Mouse (Mus musculus) Patski (cell line): Measurements from ENCODE around the gene Art1. TPM values are rescaled to one million over a fixed set of nuclear protein-coding genes. Genes with fewer than 3 reads are reported as not detected.

Experiments used
- ATAC-seq: fragments of 100-300 bp; one replicate; pipeline ENCODE4 v1.8.0; 2021
- CTCF ChIA-PET: fragments of 350-600 bp; sonication (Branson Sonifier 250); formaldehyde crosslinking; loops from one replicate; lab custom pipeline; 2022; ENCODE audit warnings: inconsistent platforms; lab: Charles Lee
- POLR2A ChIA-PET: fragments of 350-600 bp; sonication (Branson Sonifier 250); formaldehyde crosslinking; loops from one replicate; lab custom pipeline; 2022; ENCODE audit warnings: antibody characterized with exemption, inconsistent platforms; lab: Charles Lee
- DNase-seq: peaks from one replicate; pipeline ENCODE4 v3.0.0-alpha.2; 2011; ENCODE audit warnings: low read depth, low spot score
- H3K27me3 ChIP-seq: fragments of 371-371 bp; one replicate; pipeline ENCODE4 v1.5.1; 2021
- CTCF ChIP-seq: fragments of 100-300 bp; IDR thresholded peaks from one replicate; pipeline ENCODE4 v1.5.1; 2021
- in situ Hi-C: fragments of 300-500 bp; cut with MboI; formaldehyde crosslinking; loops from 3 replicates; pipeline ENCODE4 v1.11.1; 2018; ENCODE audit warnings: low pct_unique_long_range_greater_than_20kb, mixed read lengths
- polyA plus RNA-seq: library from polyadenylated mRNA; unstranded; gene quantifications from one replicate; pipeline ENCODE4 v1.2.3, GENCODE M21; 2021

Art1 gene
- polyA plus RNA-seq, 1 experiment from 2014 or later: not detected

GRCm38 (mm10) chr7:102106700-102107141 lies 5.2 kb downstream of the Art1 start:
- in situ Hi-C loops: no loop called here
- no peaks in the 10 kb centered on the region for H3K27me3 ChIP-seq
- POLR2A ChIA-PET: no interaction called here
- CTCF ChIA-PET: no interaction called here
- DNase-seq: no peak
- no peak for TF ChIP-seq CTCF
- ATAC-seq: no peak

DNA sequence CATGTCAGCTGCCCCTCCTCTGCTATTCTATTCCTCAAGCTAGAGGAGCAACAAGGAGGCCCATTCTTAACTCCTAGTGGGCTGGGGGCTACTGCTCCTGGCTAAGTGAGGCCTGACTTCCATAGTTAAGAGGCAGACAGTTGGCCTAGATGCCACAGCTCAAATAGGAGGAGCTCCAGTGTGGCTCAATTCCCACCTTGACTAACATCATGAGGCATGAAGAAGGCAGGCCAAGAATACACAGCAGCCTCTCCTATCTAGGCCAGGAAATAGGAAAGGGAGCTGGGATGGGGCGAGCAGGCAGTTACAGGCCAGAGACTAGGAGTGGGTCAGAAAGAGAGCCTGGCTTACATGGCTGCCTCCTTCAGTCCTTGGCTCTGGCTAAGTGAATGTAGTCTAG lies 6.7 kb downstream of the Art1 start:
- H3K27me3 ChIP-seq: peaks cover 1% of the 10 kb centered on the region
- no peak for TF ChIP-seq CTCF
- in situ Hi-C loops: no loop called here
- CTCF ChIA-PET: no interaction called here
- DNase-seq (no peak), ATAC-seq (no peak)
- POLR2A ChIA-PET: no interaction called here

DNA sequence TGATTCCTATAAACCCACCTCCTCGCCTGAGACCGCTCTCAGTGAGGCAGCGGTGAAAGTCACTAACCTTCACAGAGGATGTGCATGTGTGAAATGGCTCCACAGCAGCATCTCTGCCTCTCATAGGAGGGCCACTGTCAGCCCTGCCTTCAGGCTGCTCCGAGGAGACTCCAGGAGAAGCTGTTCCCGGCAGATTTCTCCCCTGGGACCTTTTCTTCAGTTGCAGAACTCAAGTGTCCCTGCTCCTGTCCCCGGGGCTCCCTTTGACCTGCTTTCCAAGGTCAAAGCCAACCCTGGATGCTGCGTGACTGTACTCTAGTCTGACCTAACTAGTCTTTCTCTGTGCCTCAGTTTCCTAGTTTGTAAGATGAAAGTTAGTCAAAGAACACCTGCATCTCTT lies 7.6 kb downstream of the Art1 start, which contains the start of gene Art5:
Art5 (minus strand) TSS at position 319 of the 400 bp plus-strand sequence.
- DNase-seq (no peak), ATAC-seq (no peak)
- CTCF ChIA-PET: no interaction called here
- in situ Hi-C loops: no loop called here
- peaks cover 4% of the 10 kb centered on the region for H3K27me3 ChIP-seq
- POLR2A ChIA-PET: no interaction called here
- TF ChIP-seq CTCF: no peak

DNA sequence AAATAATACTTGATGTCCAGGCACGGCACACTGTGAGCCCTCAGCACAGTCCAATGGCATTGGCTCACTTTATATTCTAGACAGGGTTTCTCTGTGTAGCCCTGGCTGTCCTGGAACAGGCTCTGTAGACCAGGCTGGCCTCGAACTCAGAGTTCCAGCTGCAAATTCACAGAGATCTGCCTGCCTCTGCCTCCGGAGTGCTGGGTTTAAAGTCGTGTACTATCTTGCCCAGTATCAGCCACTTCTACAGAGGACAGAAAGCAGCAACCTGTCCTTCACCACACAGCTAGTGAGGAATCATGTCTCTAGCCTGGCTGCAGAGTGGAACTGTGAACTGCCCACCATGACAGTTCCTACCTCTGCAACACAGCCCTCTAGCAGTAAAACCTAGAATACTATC lies 8.2 kb downstream of the Art1 start:
- POLR2A ChIA-PET: no interaction called here
- in situ Hi-C loops: no loop called here
- H3K27me3 ChIP-seq: peaks cover 4% of the 10 kb centered on the region
- ATAC-seq (no peak), DNase-seq (no peak)
- TF ChIP-seq CTCF: no peak
- CTCF ChIA-PET: no interaction called here

- no peak for DNase-seq
- POLR2A ChIA-PET: no interaction called here
- H3K27me3 ChIP-seq: peaks cover 4% of the 10 kb centered on the region
- no peak for TF ChIP-seq CTCF
- in situ Hi-C loops: no loop called here
- CTCF ChIA-PET: no interaction called here
- ATAC-seq: no peak
These were observed 11.7 kb downstream of the Art1 start for GRCm38 (mm10) chr7:102113151-102113729.

DNA sequence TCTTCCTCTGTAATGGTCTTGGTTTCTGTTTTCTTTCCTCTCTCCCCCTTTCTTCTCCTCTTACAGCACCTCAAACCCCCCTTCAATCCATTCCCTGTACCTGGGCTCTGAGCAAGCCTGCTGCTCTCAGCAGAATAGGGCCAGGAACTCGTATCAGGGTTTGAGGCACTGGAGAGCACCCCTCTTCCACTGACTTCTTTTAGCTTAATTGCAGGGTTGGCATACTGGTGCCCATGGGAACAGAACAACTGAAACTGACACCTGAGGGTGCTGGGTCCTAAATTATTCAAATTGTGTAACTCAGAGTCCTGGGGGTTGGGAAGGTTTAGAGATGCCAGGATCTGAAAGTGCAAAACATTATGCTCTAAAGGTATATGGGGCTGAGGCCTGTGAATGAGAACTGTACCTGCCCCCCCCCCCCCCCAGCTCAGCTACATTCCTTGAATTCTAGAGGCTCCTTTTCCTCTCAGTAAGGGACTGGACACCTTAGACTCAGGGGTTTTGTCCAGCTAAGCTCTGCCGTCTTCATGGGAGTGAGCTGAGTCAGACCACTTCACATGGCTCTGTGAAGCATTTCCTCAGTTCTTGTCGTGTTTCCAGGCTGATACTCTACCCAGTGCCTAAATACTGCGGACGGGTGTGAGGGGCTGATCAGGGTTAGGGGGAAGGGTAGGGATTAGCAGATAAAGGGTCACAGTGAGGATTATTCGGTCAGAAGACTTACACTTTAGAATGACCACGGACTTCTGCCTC lies 15.2 kb downstream of the Art1 start, which contains the start of gene Chrna10:
Chrna10 (minus strand) TSS at position 250 of the 753 bp plus-strand sequence.
- peaks cover 4% of the 10 kb centered on the region for H3K27me3 ChIP-seq
- no peak for TF ChIP-seq CTCF
- in situ Hi-C loops: no loop called here
- ChIA-PET POLR2A (no interaction called here), CTCF (no interaction called here)
- ATAC-seq (no peak), DNase-seq (no peak)

DNA sequence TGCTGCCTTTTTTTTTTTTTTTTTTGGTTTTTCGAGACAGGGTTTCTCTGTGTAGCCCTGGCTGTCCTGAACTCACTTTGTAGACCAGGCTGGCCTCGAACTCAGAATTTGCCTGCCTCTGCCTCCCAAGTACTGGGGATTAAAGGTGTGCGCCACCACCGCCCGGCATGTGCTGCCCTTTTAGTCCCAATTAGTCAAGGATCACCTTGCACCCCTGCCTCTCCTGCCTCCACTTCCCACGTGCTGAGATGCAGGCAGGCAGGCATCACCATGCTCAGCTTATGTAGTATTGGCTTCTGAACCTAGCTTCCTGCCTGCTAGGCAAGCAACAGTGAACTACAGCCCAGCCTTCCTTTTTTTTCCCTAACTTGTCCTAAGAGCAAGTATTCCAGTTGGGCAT lies 15.8 kb downstream of the Art1 start:
- in situ Hi-C loops: no loop called here
- ChIA-PET CTCF (no interaction called here), POLR2A (interaction anchor here (0.5 kb wide), 1 partner anchor 28 kb away, joined by 3 read pairs; no protein-coding TSS in a partner anchor)
- TF ChIP-seq CTCF: no peak
- DNase-seq (no peak), ATAC-seq (no peak)
- H3K27me3 ChIP-seq: peaks cover 4% of the 10 kb centered on the region

DNA sequence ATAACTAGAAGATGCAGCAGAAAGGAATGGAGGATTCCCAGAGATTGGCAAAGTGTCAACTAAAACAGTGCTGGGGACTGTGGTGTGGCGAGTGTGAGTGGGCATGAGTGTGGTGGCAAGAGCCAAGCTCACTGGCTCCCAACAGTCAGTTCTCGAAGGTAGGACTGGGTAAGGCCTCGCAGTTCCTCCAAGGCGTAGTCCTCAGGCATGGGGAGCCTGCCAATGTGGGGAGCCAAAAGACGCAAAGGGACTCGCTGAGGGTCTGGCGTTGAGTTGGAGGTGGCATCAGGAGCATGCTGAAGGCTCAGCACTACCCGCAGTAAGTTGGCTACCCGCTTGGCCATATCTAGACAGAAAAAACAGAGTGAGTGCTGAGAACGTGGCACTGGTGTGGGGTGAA lies 18.8 kb downstream of the Art1 start:
- ChIA-PET CTCF (no interaction called here), POLR2A (no interaction called here)
- no peaks in the 10 kb centered on the region for H3K27me3 ChIP-seq
- in situ Hi-C loops: no loop called here
- no peak for TF ChIP-seq CTCF
- ATAC-seq: no peak
- DNase-seq: no peak

- no peaks in the 10 kb centered on the region for H3K27me3 ChIP-seq
- in situ Hi-C loops: no loop called here
- no peak for TF ChIP-seq CTCF
- ChIA-PET CTCF (interaction anchor here (1.0 to 1.2 kb wide), 2 partner anchors 9 kb away, joined by 3 to 5 read pairs; no protein-coding TSS in a partner anchor), POLR2A (no interaction called here)
- DNase-seq: no peak
- ATAC-seq: no peak
These were observed 30.9 kb downstream of the Art1 start for GRCm38 (mm10) chr7:102132395-102132794.

DNA sequence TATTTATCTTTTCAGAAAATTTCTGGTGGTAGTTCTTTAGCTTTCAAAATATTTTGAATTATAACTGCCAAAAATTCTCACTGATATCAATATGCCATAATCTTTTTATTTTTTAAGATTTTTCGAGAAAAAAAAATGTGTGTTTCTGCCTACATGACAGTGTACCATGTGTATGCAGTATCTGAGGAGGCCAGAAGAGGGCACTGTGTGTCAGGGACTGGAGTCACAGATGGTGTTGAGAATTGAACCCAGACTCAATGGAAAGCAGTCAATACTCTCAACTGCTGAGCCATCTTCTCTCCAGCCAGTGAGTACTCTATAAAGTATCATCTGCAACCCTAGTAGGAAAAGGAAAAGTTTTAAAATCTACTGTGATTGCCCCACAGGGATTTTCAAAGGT lies 35.9 kb downstream of the Art1 start:
- no peak for DNase-seq
- ChIA-PET POLR2A (interaction anchor here (0.6 kb wide), 1 partner anchor 33 kb away, joined by 5 read pairs; no protein-coding TSS in a partner anchor), CTCF (interaction anchor here (1.3 to 1.4 kb wide), 2 partner anchors 12 to 22 kb away, joined by 4 to 5 read pairs; no protein-coding TSS in a partner anchor)

GRCm38 (mm10) chr7:102137898-102138297 lies 36.4 kb downstream of the Art1 start:
- ATAC-seq (no peak), DNase-seq (no peak)
- CTCF ChIA-PET: interaction anchor here (1.3 to 1.4 kb wide), 2 partner anchors 12 to 22 kb away, joined by 4 to 5 read pairs; no protein-coding TSS in a partner anchor
- H3K27me3 ChIP-seq: no peaks in the 10 kb centered on the region
- no peak for TF ChIP-seq CTCF
- POLR2A ChIA-PET: no interaction called here
- in situ Hi-C loops: no loop called here

More for the DNA sequence above, 35.9 kb downstream of the Art1 start:
- in situ Hi-C loops: no loop called here
- no peak for ATAC-seq
- no peaks in the 10 kb centered on the region for H3K27me3 ChIP-seq
- TF ChIP-seq CTCF: peak; percentile 77
